Mouse (Mus musculus) neural tube, embryonic 12.5 days (tissue): Measurements from ENCODE around the gene Rspo4. TPM values are rescaled to one million over a fixed set of nuclear protein-coding genes. Genes with fewer than 3 reads are reported as not detected.

Experiments used
- ATAC-seq: fragments of 200-750 bp; cut with Nextera tagmentation; 2 replicates; pipeline ENCODE4 v1.8.0; 2017; ENCODE audit warnings: low read depth, mild to moderate bottlenecking, moderate TSS enrichment, moderate library complexity; ENCODE audit not compliant: low FRiP score
- H3K27ac ChIP-seq: fragments of 300-500 bp; sonication (generic); 2 replicates; pipeline ENCODE4 v1.5.1; 2016
- H3K27me3 ChIP-seq: fragments of 300-500 bp; sonication (generic); replicated peaks from 2 replicates; pipeline ENCODE4 v1.6.1; 2016; ENCODE audit warnings: mild to moderate bottlenecking
- H3K36me3 ChIP-seq: fragments of 300-500 bp; sonication (generic); 2 replicates; pipeline ENCODE4 v1.6.1; 2016; ENCODE audit warnings: mild to moderate bottlenecking
- H3K4me1 ChIP-seq: fragments of 300-500 bp; sonication (generic); 2 replicates; pipeline ENCODE4 v1.6.1; 2016
- H3K4me2 ChIP-seq: fragments of 300-500 bp; sonication (generic); replicated peaks from 2 replicates; pipeline ENCODE4 v1.6.1; 2016; ENCODE audit warnings: mild to moderate bottlenecking
- H3K4me3 ChIP-seq: fragments of 300-500 bp; sonication (generic); 2 replicates; pipeline ENCODE4 v1.5.1; 2016
- H3K9ac ChIP-seq: fragments of 300-500 bp; sonication (generic); 2 replicates; pipeline ENCODE4 v1.6.1; 2016; ENCODE audit warnings: mild to moderate bottlenecking
- H3K9me3 ChIP-seq: fragments of 300-500 bp; sonication (generic); 2 replicates; pipeline ENCODE4 v1.6.1; 2016; ENCODE audit warnings: mild to moderate bottlenecking
- WGBS: fragments of 180-500 bp; shearing (Covaris S2); methylation state at CpG from one replicate; pipeline ENCODE4 v1.1.7; 2016; 5-methylcytosine and 5-hydroxymethylcytosine counted together
- polyA plus RNA-seq: library from polyadenylated mRNA; unstranded; fragments of >200 nt; fragmentation: Nextera tagmentation; extraction: Ambion mirVana; gene quantifications from 2 replicates; pipeline ENCODE4 v1.2.1, GENCODE M21; 2016

Gene Rspo4
- polyA plus RNA-seq, 1 experiment from 2014 or later, result 0.38 TPM

DNA sequence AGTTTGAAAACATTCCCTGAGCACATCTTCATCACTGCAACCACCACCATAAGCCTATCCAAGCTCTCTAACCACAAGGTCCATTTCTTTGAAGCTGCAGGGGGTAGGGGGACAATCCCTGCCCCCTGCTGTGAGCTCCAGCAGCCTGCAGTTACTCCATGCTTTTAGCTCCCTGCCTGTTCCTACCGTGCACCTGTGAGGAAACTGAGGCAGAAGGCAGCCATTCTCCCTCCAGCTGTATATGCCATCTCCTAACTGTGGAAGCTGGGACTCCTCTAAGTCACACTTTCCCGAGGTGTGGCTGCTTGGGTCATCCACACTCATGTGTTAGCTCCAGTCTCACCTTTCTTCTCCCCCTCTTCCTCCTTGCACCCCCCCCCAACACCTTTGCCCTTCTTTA is 72.4 kb downstream of the Rspo4 start:
- H3K9me3 ChIP-seq, result no peaks in the 10 kb centered on the region
- no peak overlapping the region for H3K9ac ChIP-seq
- H3K27ac ChIP-seq, result no peak overlapping the region
- peaks cover 22% of the 10 kb centered on the region for H3K4me1 ChIP-seq
- 47% methylated on average over 2 of the region's 2 CpGs for WGBS
- H3K4me2 ChIP-seq, result no peak overlapping the region
- H3K36me3 ChIP-seq, result no peaks in the 10 kb centered on the region
- H3K4me3 ChIP-seq, result no peak overlapping the region
- ATAC-seq, result no peak
- no peaks in the 10 kb centered on the region for H3K27me3 ChIP-seq

DNA sequence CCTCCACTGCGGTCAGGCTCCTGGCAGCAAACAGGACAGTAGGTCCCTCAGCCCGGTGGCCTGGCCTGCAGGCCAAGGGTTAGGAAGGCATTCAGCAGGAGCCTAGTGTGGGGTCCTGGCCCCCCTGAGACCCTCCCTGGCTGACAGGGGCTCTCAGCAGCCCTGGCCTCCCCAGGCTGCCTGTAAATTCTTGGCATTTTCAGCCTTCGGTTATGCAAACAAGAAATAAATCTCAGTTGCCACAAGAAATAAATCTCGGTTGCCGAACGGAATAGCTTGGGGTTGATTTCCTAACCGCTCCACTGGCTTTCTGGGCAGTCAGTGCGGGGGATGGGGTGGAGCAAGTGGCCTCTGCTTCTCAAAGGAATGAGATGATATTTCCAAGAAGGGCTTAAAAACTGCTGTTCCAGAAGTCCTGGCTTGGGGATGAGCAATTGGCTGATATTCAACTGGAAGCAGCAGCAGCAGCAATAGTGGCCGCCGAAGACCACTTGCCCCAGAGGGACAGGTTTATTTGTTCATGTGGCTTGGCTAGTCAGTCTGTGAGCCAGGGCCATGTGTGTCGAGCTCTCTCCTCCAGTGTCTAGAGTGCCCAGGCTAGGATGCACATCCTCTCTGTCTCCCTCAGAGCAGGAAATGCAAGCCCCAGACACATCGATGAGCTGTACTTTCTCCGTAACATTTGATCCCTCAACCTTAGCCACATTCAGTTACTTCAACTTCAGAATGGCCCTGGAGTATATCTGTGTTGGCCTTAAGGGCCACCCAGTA is 73.5 kb downstream of the Rspo4 start:
- ATAC-seq, result no peak
- Histone ChIP-seq H3K9ac (no peak overlapping the region), H3K9me3 (no peaks in the 10 kb centered on the region), H3K27me3 (no peaks in the 10 kb centered on the region), H3K36me3 (no peaks in the 10 kb centered on the region), H3K4me2 (no peak overlapping the region), H3K4me1 (peaks cover 13% of the 10 kb centered on the region), H3K27ac (no peak overlapping the region), H3K4me3 (no peak overlapping the region)
- 52% methylated on average over 13 of the region's 13 CpGs for WGBS

GRCm38 (mm10) chr2:151919140-151919539 is 76.4 kb downstream of the Rspo4 start:
- peaks cover 10% of the 10 kb centered on the region for H3K4me1 ChIP-seq
- no peaks in the 10 kb centered on the region for H3K27me3 ChIP-seq
- no peak for ATAC-seq
- 82% methylated on average over 9 of the region's 9 CpGs for WGBS
- H3K9ac ChIP-seq, result no peak overlapping the region
- no peak overlapping the region for H3K27ac ChIP-seq
- H3K36me3 ChIP-seq, result no peaks in the 10 kb centered on the region
- no peak overlapping the region for H3K4me2 ChIP-seq
- H3K4me3 ChIP-seq, result no peak overlapping the region
- H3K9me3 ChIP-seq, result no peaks in the 10 kb centered on the region

- H3K36me3 ChIP-seq, result no peaks in the 10 kb centered on the region
- H3K9ac ChIP-seq, result no peak overlapping the region
- H3K4me1 ChIP-seq, result peaks cover 7% of the 10 kb centered on the region
- H3K27me3 ChIP-seq, result no peaks in the 10 kb centered on the region
- no peak overlapping the region for H3K4me3 ChIP-seq
- no peak overlapping the region for H3K27ac ChIP-seq
- H3K9me3 ChIP-seq, result no peaks in the 10 kb centered on the region
- ATAC-seq, result no peak
- WGBS, result 76% methylated on average over 8 of the region's 8 CpGs
- no peak overlapping the region for H3K4me2 ChIP-seq
Observed at GRCm38 (mm10) chr2:151921068-151921467, 78.3 kb downstream of the Rspo4 start.

- no peaks in the 10 kb centered on the region for H3K27me3 ChIP-seq
- H3K9ac ChIP-seq, result no peak overlapping the region
- no peak overlapping the region for H3K4me2 ChIP-seq
- no peaks in the 10 kb centered on the region for H3K36me3 ChIP-seq
- H3K4me3 ChIP-seq, result no peak overlapping the region
- no peak overlapping the region for H3K27ac ChIP-seq
- peaks cover 2% of the 10 kb centered on the region; the same call in 1 of the 2 replicates for H3K4me1 ChIP-seq
- 58% methylated on average over 4 of the region's 4 CpGs for WGBS
- ATAC-seq, result no peak
- H3K9me3 ChIP-seq, result no peaks in the 10 kb centered on the region
Observed at GRCm38 (mm10) chr2:151921596-151921995, 78.9 kb downstream of the Rspo4 start.

Other genes starting within 250 kb of the Rspo4 start
- 9.2 and 10.8 TPM in 2 replicates for gene Snph, start 210.3 kb upstream of the Rspo4 start, polyA plus RNA-seq
- gene Rad21l, start 174.4 kb upstream of the Rspo4 start, polyA plus RNA-seq, result 0.11 TPM in 1 of 2 replicates, not detected in the other
- gene Tmem74b, start 140.9 kb upstream of the Rspo4 start, polyA plus RNA-seq, result 12.6 and 14.2 TPM in 2 replicates
- 45.2 and 49.7 TPM in 2 replicates for gene Psmf1, start 98.7 kb upstream of the Rspo4 start, polyA plus RNA-seq
- gene Angpt4, start 68.3 kb downstream of the Rspo4 start, polyA plus RNA-seq, result 0.39 and 0.84 TPM in 2 replicates
- 91.5 and 94.3 TPM in 2 replicates for gene Fam110a, start 137.3 kb downstream of the Rspo4 start, polyA plus RNA-seq
- gene Slc52a3, start 153.6 kb downstream of the Rspo4 start, polyA plus RNA-seq, result 1.1 and 1.3 TPM in 2 replicates
- 34.5 and 35.4 TPM in 2 replicates for gene Scrt2, start 238.6 kb downstream of the Rspo4 start, polyA plus RNA-seq